Mouse (Mus musculus) gastrocnemius, postnatal 14 days (tissue): ENCODE results near the gene Socs7. TPM values are rescaled to one million over a fixed set of nuclear protein-coding genes. Genes with fewer than 3 reads are reported as not detected.
"Not testable (repeated sequence)": the region's sequence is repeated elsewhere in the genome, so short reads cannot be mapped to it uniquely, and the experiment has no call there.

Experiments
- DNase-seq: peaks from one replicate; pipeline ENCODE4 v3.0.0; 2021; ENCODE audit warnings: mixed read lengths
- intact Hi-C: fragments of 180-260 bp; cut with DNase I; formaldehyde crosslinking; loops from one replicate; pipeline ENCODE4 v1.15.1; 2025; ENCODE audit warnings: low total_unique reads
- long read RNA-seq, 2 experiments: library from polyadenylated mRNA; stranded (forward); transcript quantifications; one replicate each; pipeline ENCODE4 v2.0.0; 2021
- total RNA-seq, 2 experiments: library from RNA; stranded (reverse); gene quantifications; 2 replicates each; pipeline ENCODE4 v1.2.3; 2021

Gene Socs7
- total RNA-seq: 10 to 100 TPM; 32.4 to 36.2 TPM
- long read RNA-seq, experiment 1, partial matches to known transcripts: 9 of 11 reads
- long read RNA-seq, experiment 1, other reads (novel, unspliced or antisense): 2 of 11 reads
- long read RNA-seq, experiment 2, partial matches to known transcripts: 16 of 19 reads
- long read RNA-seq, experiment 2, other reads (novel, unspliced or antisense): 3 of 19 reads

GRCm38 (mm10) chr11:97361948-97362648 lies at the start of gene Socs7:
TSS of gene Socs7 (plus strand) at chr11:97362551.
- peak; percentile 96 for DNase-seq
- intact Hi-C loops: loop anchor here (5.0 kb wide), 1 partner anchor 105 kb away; no protein-coding TSS in a partner anchor

GRCm38 (mm10) chr11:97312871-97313270 lies 49.5 kb upstream of the Socs7 start:
- DNase-seq, intact Hi-C loops: not testable (repeated sequence)

- DNase-seq: no peak
- intact Hi-C loops: no loop called here
Observed at GRCm38 (mm10) chr11:97314110-97314509, 48.2 kb upstream of the Socs7 start.

GRCm38 (mm10) chr11:97314751-97315503 lies 47.4 kb upstream of the Socs7 start:
- no peak for DNase-seq
- intact Hi-C loops: no loop called here

GRCm38 (mm10) chr11:97315504-97316503 lies 46.5 kb upstream of the Socs7 start, which contains the start of gene Mrpl45:
TSS of gene Mrpl45 (plus strand) at chr11:97315716.
- peak; percentile 98 for DNase-seq
- intact Hi-C loops: no loop called here

- intact Hi-C loops: loop anchor here (5.0 kb wide), 1 partner anchor 39 kb away; the partner anchor contains the start of gene Npepps
- DNase-seq: no peak
Observed at GRCm38 (mm10) chr11:97321197-97321596, 41.2 kb upstream of the Socs7 start.

GRCm38 (mm10) chr11:97321894-97322600 lies 40.3 kb upstream of the Socs7 start:
- intact Hi-C loops: loop anchor here (5.0 kb wide), 1 partner anchor 40 kb away; the partner anchor contains the start of gene Npepps
- DNase-seq: not testable (repeated sequence)

GRCm38 (mm10) chr11:97325224-97325623 lies 37.1 kb upstream of the Socs7 start:
- intact Hi-C loops: no loop called here
- no peak for DNase-seq

- intact Hi-C loops: no loop called here
- peak; percentile 54 for DNase-seq
Observed at GRCm38 (mm10) chr11:97328148-97328547, 34.2 kb upstream of the Socs7 start.

GRCm38 (mm10) chr11:97330315-97330714 lies 32.0 kb upstream of the Socs7 start:
- no peak for DNase-seq
- intact Hi-C loops: no loop called here

GRCm38 (mm10) chr11:97331231-97332190 lies 30.8 kb upstream of the Socs7 start:
- intact Hi-C loops: no loop called here
- DNase-seq: no peak

- intact Hi-C loops: no loop called here
- no peak for DNase-seq
Observed at GRCm38 (mm10) chr11:97333044-97333443, 29.3 kb upstream of the Socs7 start.

GRCm38 (mm10) chr11:97333896-97334295 lies 28.5 kb upstream of the Socs7 start:
- intact Hi-C loops: no loop called here
- DNase-seq: no peak

- no peak for DNase-seq
- intact Hi-C loops: no loop called here
Observed at GRCm38 (mm10) chr11:97334400-97334799, 28.0 kb upstream of the Socs7 start.

GRCm38 (mm10) chr11:97336238-97336637 lies 26.1 kb upstream of the Socs7 start:
- intact Hi-C loops: no loop called here
- no peak for DNase-seq

GRCm38 (mm10) chr11:97336751-97337345 lies 25.5 kb upstream of the Socs7 start:
- intact Hi-C loops: no loop called here
- no peak for DNase-seq

- DNase-seq: no peak
- intact Hi-C loops: no loop called here
Observed at GRCm38 (mm10) chr11:97337363-97337762, 25.0 kb upstream of the Socs7 start.
